Mouse (Mus musculus) heart, embryonic 11.5 days (tissue): ENCODE measurements around the gene Brpf1. TPM values are rescaled to one million over a fixed set of nuclear protein-coding genes. Genes with fewer than 3 reads are reported as not detected.

ENCODE experiments used
- ATAC-seq: fragments of 200-750 bp; cut with Nextera tagmentation; replicated peaks from 2 replicates; pipeline ENCODE4 v1.8.0; 2017; ENCODE audit warnings: moderate library complexity; ENCODE audit not compliant: insufficient number of reproducible peaks, low FRiP score, low TSS enrichment
- H3K27ac ChIP-seq: fragments of 300-500 bp; sonication (generic); 2 replicates; pipeline ENCODE4 v1.5.1; 2014; ENCODE audit warnings: mild to moderate bottlenecking, low read depth, low read length
- H3K27me3 ChIP-seq: fragments of 300-500 bp; sonication (generic); 2 replicates; pipeline ENCODE4 v1.6.1; 2014; ENCODE audit warnings: mild to moderate bottlenecking, low read length, mixed read lengths; ENCODE audit not compliant: control insufficient read depth, insufficient read depth
- H3K36me3 ChIP-seq: fragments of 300-500 bp; sonication (generic); 2 replicates; pipeline ENCODE4 v1.6.1; 2014; ENCODE audit warnings: mild to moderate bottlenecking, low read length, moderate library complexity, mixed read lengths; ENCODE audit not compliant: control insufficient read depth, insufficient read depth
- H3K4me1 ChIP-seq: fragments of 300-500 bp; sonication (generic); 2 replicates; pipeline ENCODE4 v1.6.1; 2014; ENCODE audit warnings: low read length; ENCODE audit not compliant: control insufficient read depth, insufficient read depth
- H3K4me2 ChIP-seq: fragments of 300-500 bp; sonication (generic); 2 replicates; pipeline ENCODE4 v1.6.1; 2014; ENCODE audit warnings: mild to moderate bottlenecking, moderate library complexity
- H3K4me3 ChIP-seq: fragments of 300-500 bp; sonication (generic); 2 replicates; pipeline ENCODE4 v1.5.1; 2014; ENCODE audit warnings: low read depth, low read length
- H3K9ac ChIP-seq: fragments of 300-500 bp; sonication (generic); 2 replicates; pipeline ENCODE4 v1.6.1; 2014; ENCODE audit warnings: mild to moderate bottlenecking, low read depth, low read length, moderate library complexity
- H3K9me3 ChIP-seq: fragments of 300-500 bp; sonication (generic); replicated peaks from 2 replicates; pipeline ENCODE4 v1.6.1; 2016; ENCODE audit warnings: low read length; ENCODE audit not compliant: control insufficient read depth
- WGBS: fragments of 180-500 bp; shearing (Covaris S2); extraction: QIAGEN DNeasy Blood & Tissue Kit; methylation state at CpG from one replicate; pipeline ENCODE4 v1.1.7; 2014; ENCODE audit not compliant: insufficient replicate concordance; 5-methylcytosine and 5-hydroxymethylcytosine counted together
- polyA plus RNA-seq: library from polyadenylated mRNA; unstranded; fragments of >200 nt; fragmentation: Nextera tagmentation; extraction: Ambion mirVana; gene quantifications from 2 replicates; pipeline ENCODE4 v1.2.1, GENCODE M21; 2014

Brpf1 gene
- polyA plus RNA-seq, 1 experiment from 2014 or later, result 11.0 TPM

DNA sequence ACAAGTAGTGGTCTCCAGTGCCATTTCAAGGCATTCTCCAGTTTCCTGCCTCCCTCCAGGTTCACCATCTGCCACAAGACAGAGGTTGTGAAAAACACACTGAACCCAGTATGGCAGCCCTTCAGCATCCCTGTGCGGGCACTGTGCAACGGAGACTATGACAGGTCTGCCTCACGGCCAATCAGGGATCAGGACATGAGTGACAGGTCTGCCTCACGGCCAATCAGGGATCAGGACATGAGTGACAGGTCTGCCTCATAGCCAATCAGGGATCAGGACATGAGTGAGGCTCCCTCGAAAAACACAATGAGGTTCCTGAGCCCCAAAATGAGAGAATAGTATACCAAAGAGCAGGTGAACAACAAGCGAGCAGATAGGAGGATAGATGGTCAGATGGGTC, 16.6 kb upstream of the Brpf1 start:
- Histone ChIP-seq H3K4me3 (no peak overlapping the region), H3K9me3 (no peaks in the 10 kb centered on the region), H3K9ac (no peak overlapping the region), H3K27me3 (peaks cover 4% of the 10 kb centered on the region; the same call in 1 of the 2 replicates), H3K36me3 (no peaks in the 10 kb centered on the region), H3K4me1 (no peaks in the 10 kb centered on the region), H3K27ac (no peak overlapping the region), H3K4me2 (no peak overlapping the region)
- 67% methylated on average over 6 of the region's 6 CpGs for WGBS
- no peak for ATAC-seq

DNA sequence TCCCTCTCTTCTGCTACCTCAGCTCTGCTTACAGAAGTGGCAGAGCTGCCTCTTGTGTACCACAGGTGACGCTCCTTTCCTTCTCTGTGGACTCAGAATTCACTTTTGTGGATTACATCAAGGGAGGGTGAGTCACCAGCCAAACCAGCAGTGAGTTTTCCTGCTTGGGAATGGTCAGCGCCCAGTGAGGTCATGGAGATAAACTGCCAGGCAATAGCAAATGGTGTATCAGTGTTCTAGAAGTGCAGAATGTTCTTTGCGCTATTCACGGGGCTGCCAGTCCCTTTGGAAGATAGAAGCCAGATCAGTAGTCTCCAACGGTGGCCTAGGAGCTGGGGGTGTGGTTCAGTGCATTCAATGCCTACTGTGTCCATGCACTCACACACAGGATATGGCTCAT, 14.0 kb upstream of the Brpf1 start:
- no peak overlapping the region for H3K9ac ChIP-seq
- H3K27me3 ChIP-seq, result no peaks in the 10 kb centered on the region
- ATAC-seq, result no peak
- no peak overlapping the region for H3K4me2 ChIP-seq
- no peaks in the 10 kb centered on the region for H3K4me1 ChIP-seq
- no peaks in the 10 kb centered on the region for H3K9me3 ChIP-seq
- H3K4me3 ChIP-seq, result no peak overlapping the region
- H3K27ac ChIP-seq, result no peak overlapping the region
- no peaks in the 10 kb centered on the region for H3K36me3 ChIP-seq
- WGBS, result 47% methylated on average over 5 of the region's 5 CpGs

DNA sequence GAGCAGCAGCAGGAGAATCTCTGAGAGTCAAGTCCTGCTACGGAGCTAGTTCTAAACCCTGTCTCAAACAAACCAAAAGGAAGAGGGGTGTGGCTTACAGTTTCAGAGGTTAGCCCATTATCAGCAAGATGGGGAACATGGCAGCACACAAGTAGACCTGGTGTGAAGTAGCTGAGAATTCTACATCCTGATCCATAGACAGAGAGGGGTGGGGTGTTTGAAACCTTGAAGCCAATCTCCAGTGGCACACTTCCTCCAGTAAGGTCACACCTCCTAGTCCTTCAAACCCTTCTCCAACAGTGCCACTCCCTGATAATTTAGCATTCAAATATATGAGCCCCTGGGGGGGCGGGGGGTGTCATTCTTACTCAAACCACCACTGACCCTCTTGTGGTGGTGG, 10.9 kb upstream of the Brpf1 start:
- H3K27me3 ChIP-seq, result no peaks in the 10 kb centered on the region
- WGBS, result 76% methylated on average over 2 of the region's 2 CpGs
- H3K27ac ChIP-seq, result no peak overlapping the region
- no peak overlapping the region for H3K4me2 ChIP-seq
- H3K9ac ChIP-seq, result no peak overlapping the region
- no peaks in the 10 kb centered on the region for H3K9me3 ChIP-seq
- no peaks in the 10 kb centered on the region for H3K4me1 ChIP-seq
- no peak overlapping the region for H3K4me3 ChIP-seq
- no peak for ATAC-seq
- no peaks in the 10 kb centered on the region for H3K36me3 ChIP-seq

DNA sequence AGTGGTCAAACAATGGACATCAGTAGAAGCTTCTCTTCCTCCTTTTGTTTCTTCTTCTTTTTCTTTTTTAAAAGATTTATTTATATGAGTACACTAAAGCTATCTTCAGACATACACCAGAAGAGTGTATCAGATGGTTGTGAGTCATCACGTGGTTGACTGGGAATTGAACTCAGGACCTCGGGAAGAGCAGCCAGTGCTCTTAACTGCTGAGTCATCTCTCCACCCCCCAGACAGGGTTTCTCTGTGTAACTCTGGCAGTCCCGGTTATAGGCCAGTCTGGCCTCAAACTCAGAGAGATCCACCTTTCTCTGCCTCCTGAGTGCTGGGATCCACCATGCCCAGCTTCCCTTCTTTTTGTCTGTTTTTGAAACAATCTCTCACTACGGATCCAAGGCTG, 10.3 kb upstream of the Brpf1 start:
- Histone ChIP-seq H3K36me3 (no peaks in the 10 kb centered on the region), H3K27ac (no peak overlapping the region), H3K27me3 (no peaks in the 10 kb centered on the region), H3K4me1 (no peaks in the 10 kb centered on the region), H3K9ac (no peak overlapping the region), H3K4me3 (no peak overlapping the region), H3K4me2 (no peak overlapping the region), H3K9me3 (no peaks in the 10 kb centered on the region)
- ATAC-seq, result no peak
- 59% methylated on average over 4 of the region's 4 CpGs for WGBS

DNA sequence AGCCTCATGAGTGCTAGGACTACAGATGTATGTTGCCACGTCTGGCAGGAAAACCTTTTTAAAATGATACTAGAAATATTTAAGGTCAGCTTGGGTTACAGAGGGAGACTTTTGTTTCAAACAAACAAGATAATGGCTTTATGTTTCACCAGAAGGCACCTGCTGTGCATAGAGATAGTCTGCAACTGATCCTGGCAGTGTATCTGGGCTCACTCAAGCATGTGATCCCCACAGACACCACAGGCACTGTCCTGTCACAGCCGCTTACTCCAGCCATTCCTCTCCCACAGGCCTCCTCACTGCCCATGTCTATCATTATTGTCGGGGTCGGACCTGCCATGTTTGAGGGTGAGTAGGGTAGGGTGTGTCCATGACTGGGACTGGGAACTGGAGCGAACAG, 5.6 kb upstream of the Brpf1 start:
- ATAC-seq, result no peak
- 71% methylated on average over 5 of the region's 5 CpGs for WGBS
- no peak overlapping the region for H3K4me2 ChIP-seq

DNA sequence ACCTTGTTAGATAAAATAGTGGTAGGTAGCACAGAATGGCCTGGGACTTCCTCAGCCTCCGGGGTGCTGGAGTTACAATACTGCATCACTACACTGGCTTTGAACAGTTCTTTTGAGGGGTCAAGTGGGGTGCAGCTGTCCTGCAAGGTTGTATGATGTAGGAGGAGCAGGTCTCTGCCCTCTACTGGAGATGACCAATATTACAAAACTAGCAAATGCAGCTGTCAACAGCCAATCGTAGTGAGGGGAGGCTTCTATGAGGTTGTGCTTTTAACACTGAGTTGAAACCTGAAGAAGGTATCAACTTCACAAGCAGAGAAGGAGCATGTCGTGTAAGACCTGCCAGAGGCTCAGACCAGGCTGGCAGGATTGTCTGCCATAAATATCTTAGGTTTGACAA, 4.7 kb upstream of the Brpf1 start:
- Histone ChIP-seq H3K27me3 (no peaks in the 10 kb centered on the region), H3K36me3 (no peaks in the 10 kb centered on the region), H3K9me3 (no peaks in the 10 kb centered on the region), H3K9ac (no peak overlapping the region), H3K4me1 (no peaks in the 10 kb centered on the region), H3K27ac (no peak overlapping the region), H3K4me2 (no peak overlapping the region), H3K4me3 (no peak overlapping the region)
- WGBS, result 20% methylated on average over 3 of the region's 3 CpGs
- no peak for ATAC-seq

More for the DNA sequence above, 5.6 kb upstream of the Brpf1 start:
- Histone ChIP-seq H3K36me3 (no peaks in the 10 kb centered on the region), H3K27ac (no peak overlapping the region), H3K9ac (no peak overlapping the region), H3K4me3 (no peak overlapping the region), H3K9me3 (no peaks in the 10 kb centered on the region), H3K4me1 (no peaks in the 10 kb centered on the region), H3K27me3 (no peaks in the 10 kb centered on the region)

DNA sequence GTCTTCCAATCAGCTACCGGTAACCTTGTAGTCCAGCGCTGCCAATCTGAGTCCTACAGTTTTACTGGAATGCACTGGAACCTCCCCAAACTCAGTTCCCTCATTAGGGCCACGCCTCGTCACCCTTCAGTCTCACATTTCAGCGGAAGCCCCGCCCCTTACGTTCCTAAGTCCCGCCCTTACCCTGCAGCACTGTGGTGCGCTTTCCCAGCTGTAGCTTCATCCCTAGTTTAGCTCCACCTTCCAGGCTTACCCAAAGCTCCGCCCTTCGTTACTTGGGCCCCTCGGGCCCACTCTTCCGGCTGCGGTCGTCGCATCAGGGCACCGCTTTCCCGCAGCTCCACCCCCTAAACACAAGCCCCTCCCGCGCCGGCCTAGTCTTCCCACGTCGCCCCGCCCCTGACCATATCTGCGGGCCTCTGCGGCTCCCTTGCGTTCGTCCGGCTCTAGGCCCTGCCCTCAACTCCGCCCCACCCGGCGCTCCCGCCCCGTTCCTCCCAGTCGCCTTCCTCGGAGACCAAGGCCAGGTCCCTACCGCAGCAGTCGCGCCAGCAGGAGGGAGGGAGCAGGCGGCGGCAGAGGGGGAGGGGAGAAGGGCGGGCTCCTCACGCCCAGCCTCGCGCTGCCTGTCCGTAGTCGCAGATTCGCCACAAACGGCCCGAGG, 483 bp upstream of the Brpf1 start:
- Histone ChIP-seq H3K4me1 (0 out of 2 replicates have a peak, but pooled peaks cover 9% of the 10 kb centered on the region), H3K4me2 (peak overlapping the region; percentile 84), H3K27me3 (no peaks in the 10 kb centered on the region), H3K36me3 (0 out of 2 replicates have a peak, but pooled peaks cover 3% of the 10 kb centered on the region), H3K9ac (peak overlapping the region; percentile 95), H3K27ac (peak overlapping the region; percentile 99), H3K4me3 (peak overlapping the region; percentile 96), H3K9me3 (no peaks in the 10 kb centered on the region)
- under 1% methylated on average over 42 of the region's 50 CpGs for WGBS
- peak; percentile 97 for ATAC-seq

DNA sequence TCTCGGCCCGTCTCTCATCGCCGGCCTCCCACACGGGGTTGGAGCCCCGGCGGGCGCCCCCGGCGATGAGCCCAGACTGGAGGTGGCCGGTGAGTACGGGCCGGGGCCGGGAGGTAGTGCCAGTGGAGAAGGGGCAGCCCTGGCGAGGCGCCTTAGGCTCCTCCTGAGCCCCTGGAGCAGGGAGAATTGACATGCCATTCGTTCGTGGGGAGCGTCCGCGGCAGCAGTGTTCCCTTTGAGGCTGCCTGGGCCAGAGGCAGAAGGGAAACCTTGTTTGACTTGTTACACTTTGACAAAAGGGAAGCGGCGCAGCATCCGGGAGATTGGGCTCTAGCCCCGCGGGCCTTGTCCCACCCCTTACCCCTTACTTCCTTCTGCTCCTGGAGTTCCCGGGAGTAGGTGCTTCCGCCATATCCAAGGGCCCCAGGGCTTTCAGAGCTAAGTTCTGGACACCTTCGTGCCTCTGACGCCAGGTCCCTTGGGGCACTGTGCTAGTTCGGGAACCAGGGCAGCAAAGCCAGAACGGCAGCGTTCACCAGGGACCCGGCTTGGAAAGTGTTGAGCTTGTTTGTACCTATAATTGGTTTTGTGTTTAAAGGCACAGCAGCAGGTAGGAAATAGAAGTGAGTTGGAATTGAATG, 664 bp downstream of the Brpf1 start:
- under 1% methylated on average over 34 of the region's 34 CpGs for WGBS
- Histone ChIP-seq H3K36me3 (0 out of 2 replicates have a peak, but pooled peaks cover 3% of the 10 kb centered on the region), H3K4me2 (peak overlapping the region; percentile 84), H3K27ac (peak overlapping the region; percentile 99), H3K4me3 (peak overlapping the region; percentile 96), H3K27me3 (no peaks in the 10 kb centered on the region), H3K9me3 (no peaks in the 10 kb centered on the region), H3K9ac (peak overlapping the region; percentile 95), H3K4me1 (0 out of 2 replicates have a peak, but pooled peaks cover 9% of the 10 kb centered on the region)
- no peak for ATAC-seq
